Comparison of ENCODE assay signal across 8 mouse cellular contexts in genomic region chr10:121297054-121297701, GRCm38 (mm10). TPM values are rescaled to one million over a fixed set of nuclear protein-coding genes. Genes with fewer than 3 reads are reported as not detected.
DNase-seq lines count a peak whose midpoint lies in the region; ATAC-seq and TF ChIP-seq lines count a peak whose summit lies in the region.

No protein-coding gene starts in this region.

- no peak for TF ChIP-seq CTCF in heart, postnatal 0 days (IDR thresholded peaks at IDR 0.05; ENCODE audit: low read depth)

- H3K4me1 ChIP-seq in embryonic facial prominence, embryonic 10.5 days = peaks cover 13% of the 10 kb centered on the region
- H3K4me1 ChIP-seq in heart, postnatal 0 days (ENCODE audit: control insufficient read depth, insufficient read depth) = peaks cover 8% of the 10 kb centered on the region; the same call in 1 of the 2 replicates

- peak overlapping the region; percentile 35 for H3K9ac ChIP-seq in heart, postnatal 0 days (replicated peaks; ENCODE audit: low read depth, low read length)

- H3K36me3 ChIP-seq in embryonic facial prominence, embryonic 10.5 days (replicated peaks) = 0 out of 2 replicates have a peak, but pooled peaks cover 2% of the 10 kb centered on the region
- no peaks in the 10 kb centered on the region for H3K36me3 ChIP-seq in heart, postnatal 0 days (replicated peaks; ENCODE audit: control insufficient read depth, insufficient read depth, low read length)
- H3K36me3 ChIP-seq in splenic B cell, adult 2 months (ENCODE audit: control insufficient read depth, insufficient read depth, low read length, poor library complexity, severe bottlenecking) = no peaks in the 10 kb centered on the region

- H3K27me3 ChIP-seq in embryonic facial prominence, embryonic 10.5 days (replicated peaks; ENCODE audit: low read depth, poor library complexity, severe bottlenecking) = peaks cover 12% of the 10 kb centered on the region
- no peaks in the 10 kb centered on the region for H3K27me3 ChIP-seq in heart, postnatal 0 days (ENCODE audit: control insufficient read depth, insufficient read depth, low read length)
- H3K27me3 ChIP-seq in splenic B cell, adult 2 months (ENCODE audit: control insufficient read depth, insufficient read depth, low read length, poor library complexity, severe bottlenecking) = no peaks in the 10 kb centered on the region

- peak; percentile 34 to 42 for DNase-seq in spleen, postnatal 36 days (ENCODE audit: low spot score in 2 of 2)
- DNase-seq in spleen, postnatal 4 days (ENCODE audit: low spot score in 2 of 2) = no peak
- peak; percentile 63 for DNase-seq in embryonic facial prominence, embryonic 10.5 days (ENCODE audit: low spot score)
- DNase-seq in heart, postnatal 0 days (ENCODE audit: low spot score) = peak; percentile 50
- DNase-seq in kidney, postnatal 10 days = peak; percentile 69
- DNase-seq in lung, postnatal 25 days (ENCODE audit: low spot score) = peak; percentile 81
- DNase-seq in splenic B cell, adult 2 months (ENCODE audit: low read depth, low spot score) = peak; percentile 26
- no peak for DNase-seq in MN1 (ENCODE audit: low spot score)

- H3K4me2 ChIP-seq in heart, postnatal 0 days (ENCODE audit: low read depth, low read length) = peak overlapping the region; percentile 63

- H3K9me3 ChIP-seq in embryonic facial prominence, embryonic 10.5 days = 0 out of 2 replicates have a peak, but pooled peaks cover 2% of the 10 kb centered on the region
- no peaks in the 10 kb centered on the region for H3K9me3 ChIP-seq in heart, postnatal 0 days (replicated peaks; ENCODE audit: control insufficient read depth, low read length)

- TF ChIP-seq EP300 in heart, postnatal 0 days (IDR thresholded peaks at IDR 0.05; ENCODE audit: low read depth) = no peak

- peak overlapping the region; percentile 40 for H3K4me3 ChIP-seq in embryonic facial prominence, embryonic 10.5 days
- H3K4me3 ChIP-seq in heart, postnatal 0 days (ENCODE audit: low read depth, low read length) = peak overlapping the region; percentile 27

- 43% methylated on average over 25 of the region's 25 CpGs for WGBS in embryonic facial prominence, embryonic 10.5 days
- WGBS in heart, postnatal 0 days = 29% methylated on average over 25 of the region's 25 CpGs

- peak overlapping the region; percentile 57 for H3K27ac ChIP-seq in embryonic facial prominence, embryonic 10.5 days (replicated peaks)
- H3K27ac ChIP-seq in heart, postnatal 0 days (ENCODE audit: low read depth) = no peak overlapping the region

- peak; percentile 59; the same call in 1 of the 2 replicates for ATAC-seq in heart, postnatal 0 days (ENCODE audit: insufficient read depth, low read depth)

RNA-seq across cellular contexts. Expression of gene Tbc1d30, which starts 53.9 kb away (rescaled TPM):
- polyA plus RNA-seq in embryonic facial prominence, embryonic 10.5 days (2016; fragmentation: Nextera tagmentation; extraction: Ambion mirVana) = 1.8 and 2.3 TPM in 2 replicates
- 0.58 and 14.7 TPM in 2 replicates for total RNA-seq in heart, postnatal 0 days (2014; rRNA removed; ENCODE audit: low replicate concordance)
- 1.1 and 1.2 TPM in 2 replicates for polyA plus RNA-seq in heart, postnatal 0 days (2015; fragmentation: Nextera tagmentation; extraction: Ambion mirVana)

Comparison
In these comparisons a context has a peak if more than half of its experiments do, and no peak if none do; other contexts are left out.
1. DNase-seq: peak in spleen, postnatal 36 days (2 of 2), embryonic facial prominence, embryonic 10.5 days (single experiment), heart, postnatal 0 days (single experiment), kidney, postnatal 10 days (single experiment), lung, postnatal 25 days (single experiment) and splenic B cell, adult 2 months (single experiment); none in spleen, postnatal 4 days (0 of 2) and MN1 (single experiment).